Mouse (Mus musculus): ENCODE results near the gene Prmt7. TPM values are rescaled to one million over a fixed set of nuclear protein-coding genes. Genes with fewer than 3 reads are reported as not detected.

Prmt7 gene
- 20.6 and 20.9 TPM in 2 replicates for polyA plus RNA-seq (2015; fragmentation: Nextera tagmentation; extraction: Ambion mirVana)

DNA sequence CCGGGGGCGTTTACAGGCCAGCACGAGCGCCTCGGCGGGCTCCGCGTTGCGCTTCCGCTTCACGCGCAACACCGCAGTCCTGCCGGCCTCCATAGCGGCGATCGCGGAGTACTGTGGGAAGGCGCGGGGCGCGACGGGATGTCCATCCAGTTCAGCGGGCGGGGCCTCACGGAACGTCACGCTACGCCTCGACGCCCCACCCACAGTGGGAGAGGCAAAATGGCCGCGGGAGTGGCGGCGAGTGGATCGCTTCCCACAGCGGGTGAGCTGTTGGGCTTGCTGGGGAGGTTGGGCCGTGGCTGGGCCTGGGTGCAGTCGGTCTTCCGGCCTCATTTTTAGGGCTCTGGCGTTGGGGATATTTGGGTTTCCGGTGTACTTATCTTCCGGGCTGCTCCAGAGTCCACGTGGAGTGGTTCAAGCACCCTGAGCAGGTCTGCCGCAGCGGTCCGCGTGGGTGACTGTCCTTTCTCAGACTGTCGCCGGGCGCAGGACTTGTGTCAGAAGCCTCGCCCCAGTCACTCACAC lies at the start of gene Prmt7, which contains the start of gene Slc7a6os:
Gene Prmt7 (plus strand): TSS at position 116 of the 525 bp plus-strand sequence.
Gene Slc7a6os (minus strand): TSS at position 115 of the 525 bp plus-strand sequence.

DNA sequence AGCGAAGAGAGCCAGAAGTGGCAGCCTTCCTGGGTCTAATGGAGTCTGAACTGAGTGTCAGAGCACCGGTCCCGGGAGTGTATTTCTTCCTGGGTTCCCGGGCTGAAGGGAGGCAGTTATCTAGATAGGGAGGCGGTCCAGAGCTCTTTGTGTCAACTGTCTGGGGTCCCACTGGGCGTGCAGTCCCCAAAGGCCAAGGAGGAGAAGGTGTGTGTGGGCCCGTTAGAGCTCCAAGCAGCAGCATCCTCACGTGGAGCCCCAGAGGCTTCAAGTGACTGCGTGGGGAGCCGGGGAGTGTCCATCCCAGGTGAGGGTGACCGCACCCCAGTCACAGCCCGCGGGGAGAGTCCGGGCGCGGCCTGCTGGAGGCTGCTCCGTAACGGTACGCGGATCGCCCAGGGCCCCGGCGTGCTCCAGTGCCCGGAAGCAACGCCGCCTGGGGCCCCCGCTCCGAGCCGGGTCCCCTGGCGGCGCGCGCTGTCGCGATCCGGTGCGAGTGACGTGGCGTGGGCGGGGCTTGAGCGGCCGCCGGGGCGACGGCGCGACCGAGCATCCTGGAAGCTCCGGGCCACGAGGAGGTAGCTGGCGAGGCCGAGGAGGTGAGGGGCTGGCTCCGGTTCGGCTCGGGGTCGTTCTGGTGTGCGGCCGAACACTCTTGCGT lies 42.2 kb upstream of the Prmt7 start, which contains the start of gene Slc7a6:
Gene Slc7a6 (plus strand): TSS at position 502 of the 661 bp plus-strand sequence.

Other genes starting within 250 kb of the Prmt7 start
- gene Slc12a4, start 244.8 kb upstream of the Prmt7 start, polyA plus RNA-seq (2015; fragmentation: Nextera tagmentation; extraction: Ambion mirVana) = 33.0 and 35.3 TPM in 2 replicates
- gene Dpep3, start 231.5 kb upstream of the Prmt7 start, polyA plus RNA-seq (2015; fragmentation: Nextera tagmentation; extraction: Ambion mirVana) = 0.18 TPM in 1 of 2 replicates, not detected in the other
- 12.1 and 13.2 TPM in 2 replicates for gene Dus2, start 219.6 kb upstream of the Prmt7 start, polyA plus RNA-seq (2015; fragmentation: Nextera tagmentation; extraction: Ambion mirVana)
- gene Dpep2nb, start 205.0 kb upstream of the Prmt7 start, polyA plus RNA-seq (2015; fragmentation: Nextera tagmentation; extraction: Ambion mirVana) = not detected in 2 replicates
- 10.4 and 11.0 TPM in 2 replicates for gene Ddx28, start 199.1 kb upstream of the Prmt7 start, polyA plus RNA-seq (2015; fragmentation: Nextera tagmentation; extraction: Ambion mirVana)
- gene Nfatc3, start 152.1 kb upstream of the Prmt7 start, polyA plus RNA-seq (2015; fragmentation: Nextera tagmentation; extraction: Ambion mirVana) = 2.9 and 3.2 TPM in 2 replicates
- 39.5 and 40.6 TPM in 2 replicates for gene Esrp2, start 74.0 kb upstream of the Prmt7 start, polyA plus RNA-seq (2015; fragmentation: Nextera tagmentation; extraction: Ambion mirVana)
- 7.1 and 7.7 TPM in 2 replicates for gene Pla2g15, start 60.5 kb upstream of the Prmt7 start, polyA plus RNA-seq (2015; fragmentation: Nextera tagmentation; extraction: Ambion mirVana)
- 53.5 and 58.0 TPM in 2 replicates for gene Slc7a6, start 42.1 kb upstream of the Prmt7 start, polyA plus RNA-seq (2015; fragmentation: Nextera tagmentation; extraction: Ambion mirVana)
- 17.1 and 19.3 TPM in 2 replicates for gene Slc7a6os, start within 50 bp of the Prmt7 start, polyA plus RNA-seq (2015; fragmentation: Nextera tagmentation; extraction: Ambion mirVana)
- 9.4 and 11.1 TPM in 2 replicates for gene Smpd3, start 127.1 kb downstream of the Prmt7 start, polyA plus RNA-seq (2015; fragmentation: Nextera tagmentation; extraction: Ambion mirVana)
- 9.9 and 11.1 TPM in 2 replicates for gene Zfp90, start 204.4 kb downstream of the Prmt7 start, polyA plus RNA-seq (2015; fragmentation: Nextera tagmentation; extraction: Ambion mirVana)

Data from urinary bladder, postnatal 0 days (tissue).